Mouse (Mus musculus) liver, adult 2 months (tissue): Measurements from ENCODE around the gene Gm3625.

Source experiments
- CTCF ChIP-seq: fragments of 200-500 bp; IDR thresholded peaks from 2 replicates; pipeline ENCODE4 v1.5.1; 2011; ENCODE audit warnings: low read depth, low read length, control low read depth
- POLR2A ChIP-seq: fragments of 200-500 bp; IDR thresholded peaks from 2 replicates; pipeline ENCODE4 v1.6.1; 2011; ENCODE audit warnings: low read length, control low read depth; ENCODE audit not compliant: insufficient read depth; ENCODE audit errors: extremely low read depth

- TF ChIP-seq CTCF, result no peak
- TF ChIP-seq POLR2A, result no peak
Observed at GRCm38 (mm10) chr12:4555451-4555850, 37.3 kb downstream of the Gm3625 start.
